Mouse (Mus musculus) E14TG2a.4 (cell line): ENCODE measurements at regions not wholly inside any gene's neighbourhood (a gene's known extent, or its start where the extent isn't known, plus 50 kb on each side); places are given as distances from the start of the nearest gene placed in this dataset.

ENCODE experiments used
- H3K27me3 ChIP-seq: 2 replicates; pipeline ENCODE4 v1.6.1; 2014; ENCODE audit warnings: low read length, control low read depth; ENCODE audit not compliant: insufficient read depth
- H3K36me3 ChIP-seq: 2 replicates; pipeline ENCODE4 v1.6.1; 2014; ENCODE audit warnings: low read length, control low read depth; ENCODE audit not compliant: insufficient read depth
- H3K4me1 ChIP-seq: replicated peaks from 2 replicates; pipeline ENCODE4 v1.6.1; 2014; ENCODE audit warnings: low read depth, low read length, control low read depth
- H3K4me3 ChIP-seq: replicated peaks from 2 replicates; pipeline ENCODE4 v1.5.1; 2014; ENCODE audit warnings: mild to moderate bottlenecking, low read length
- H3K9me3 ChIP-seq: 2 replicates; pipeline ENCODE4 v1.6.1; 2014; ENCODE audit warnings: low read length, control low read depth
- CTCF ChIP-seq: conservative IDR thresholded peaks from 2 replicates; pipeline ENCODE4 v1.5.1; 2014; ENCODE audit warnings: low read length
- NANOG ChIP-seq: IDR thresholded peaks from 2 replicates; pipeline ENCODE4 v1.6.1; 2014; ENCODE audit warnings: borderline replicate concordance, low read length, mixed read lengths
- POU5F1 ChIP-seq: IDR thresholded peaks from 2 replicates; pipeline ENCODE4 v1.6.1; 2014; ENCODE audit warnings: low read length, borderline replicate concordance

DNA sequence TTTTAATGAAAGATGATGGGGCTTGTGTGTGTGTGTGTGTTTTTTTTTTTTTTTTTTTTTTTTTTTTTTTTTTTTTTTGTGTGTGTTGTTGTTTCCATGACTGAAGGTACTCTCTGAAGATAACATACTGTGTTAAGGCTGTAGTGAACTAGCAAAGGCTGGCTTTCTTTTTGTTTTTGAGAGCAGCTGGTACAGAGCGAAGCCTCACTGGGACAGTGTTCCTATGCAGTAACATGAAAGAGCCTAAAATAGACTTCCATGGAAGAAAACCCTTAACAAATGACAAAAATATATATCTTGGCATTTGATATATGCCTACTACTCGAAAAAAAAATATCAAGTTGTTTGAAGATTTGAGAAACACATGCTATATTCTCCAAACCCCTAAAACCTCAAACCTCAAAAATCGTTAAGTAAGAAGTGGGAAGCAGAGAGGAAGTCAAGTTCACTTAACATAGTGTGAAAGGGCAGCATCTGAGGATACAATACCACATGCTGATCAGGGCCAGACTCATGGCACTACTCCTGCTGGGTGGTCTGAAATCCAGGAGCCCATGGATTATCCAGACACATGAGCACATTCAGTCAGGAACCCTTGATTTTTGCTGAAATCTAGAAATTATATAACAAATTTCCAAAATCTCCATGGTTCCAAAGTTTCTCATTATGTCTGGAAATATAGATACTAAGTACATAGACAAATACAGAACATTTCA lies 215.4 kb downstream of the Gm28710 start:
- H3K4me1 ChIP-seq: no peaks in the 10 kb centered on the region
- no peaks in the 10 kb centered on the region for H3K9me3 ChIP-seq
- TF ChIP-seq POU5F1 (no peak), NANOG (no peak), CTCF (no peak)
- no peaks in the 10 kb centered on the region for H3K36me3 ChIP-seq
- H3K4me3 ChIP-seq: no peak overlapping the region
- no peaks in the 10 kb centered on the region for H3K27me3 ChIP-seq

- TF ChIP-seq CTCF (no peak), NANOG (no peak), POU5F1 (no peak)
- Histone ChIP-seq H3K9me3 (peaks cover 4% of the 10 kb centered on the region), H3K4me1 (no peaks in the 10 kb centered on the region), H3K36me3 (no peaks in the 10 kb centered on the region), H3K4me3 (no peak overlapping the region), H3K27me3 (no peaks in the 10 kb centered on the region)
These were observed 230.0 kb downstream of the Gm28710 start for GRCm38 (mm10) chr5:17021636-17022035.

DNA sequence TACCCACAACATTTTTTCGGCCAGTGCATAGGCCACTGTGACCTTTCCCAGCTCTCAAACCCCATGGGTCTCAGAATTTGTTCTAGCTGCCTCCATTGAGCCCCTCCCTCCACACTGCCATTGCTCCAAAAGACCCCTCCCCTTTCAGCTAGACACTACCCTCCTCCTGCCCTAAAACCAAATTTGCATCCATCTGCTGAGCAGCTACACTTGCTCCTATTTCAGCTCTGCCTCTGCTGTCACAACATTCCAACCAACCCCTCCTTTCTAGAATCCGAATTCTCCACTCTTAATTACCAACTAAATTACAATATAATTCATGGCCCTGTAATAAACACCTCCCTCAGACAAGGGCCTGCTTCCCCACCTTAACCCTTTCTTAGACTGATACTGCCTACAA lies 262.3 kb downstream of the Gm28710 start:
- Histone ChIP-seq H3K9me3 (no peaks in the 10 kb centered on the region), H3K4me1 (no peaks in the 10 kb centered on the region), H3K36me3 (no peaks in the 10 kb centered on the region), H3K4me3 (no peak overlapping the region), H3K27me3 (no peaks in the 10 kb centered on the region)
- no peak for TF ChIP-seq POU5F1
- no peak for TF ChIP-seq CTCF
- no peak for TF ChIP-seq NANOG

DNA sequence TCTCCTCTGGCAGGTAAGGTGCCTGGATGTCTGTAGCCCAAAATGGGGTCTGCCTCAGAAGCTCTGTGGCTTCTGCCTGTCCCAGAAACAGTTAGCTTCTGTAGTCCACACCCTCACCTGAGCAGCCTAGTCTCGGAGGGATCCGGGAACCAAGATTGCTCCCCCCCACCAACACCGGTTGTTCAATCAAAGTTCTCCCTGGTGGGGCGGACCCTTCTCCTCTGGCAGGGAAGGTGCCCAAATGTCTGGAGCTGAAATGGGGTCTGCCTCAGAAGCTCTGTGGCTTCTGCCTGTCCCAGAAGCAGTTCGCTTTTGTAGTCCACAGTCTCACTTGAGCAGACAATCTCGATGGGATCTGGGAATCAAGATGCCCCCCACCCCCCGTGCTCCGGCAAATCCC lies 273.0 kb downstream of the Gm28710 start:
- Histone ChIP-seq H3K36me3 (no peaks in the 10 kb centered on the region), H3K4me1 (no peaks in the 10 kb centered on the region), H3K4me3 (no peak overlapping the region), H3K27me3 (no peaks in the 10 kb centered on the region), H3K9me3 (peaks cover 7% of the 10 kb centered on the region; the same call in 1 of the 2 replicates)
- TF ChIP-seq POU5F1: no peak

DNA sequence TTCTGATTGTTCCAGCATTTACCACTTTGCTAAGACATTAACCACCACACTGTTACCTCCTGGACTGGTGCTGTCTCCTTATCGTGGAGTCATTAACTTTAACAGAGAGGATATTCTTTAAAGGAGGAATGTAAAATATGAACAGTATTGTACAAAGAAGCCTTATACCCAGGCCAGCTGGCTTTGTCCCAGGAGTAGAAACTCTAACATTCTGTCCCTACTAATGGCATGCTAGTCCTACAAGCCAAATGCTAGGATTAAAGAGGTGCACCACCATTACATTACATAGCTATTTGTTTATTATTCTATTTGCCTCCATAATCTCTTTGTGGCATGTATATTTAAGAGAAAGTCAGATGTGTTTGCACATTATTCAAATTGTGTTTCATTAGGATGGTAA lies 288.8 kb downstream of the Gm28710 start:
- TF ChIP-seq CTCF: no peak
- no peak for TF ChIP-seq POU5F1
- no peak for TF ChIP-seq NANOG
- Histone ChIP-seq H3K9me3 (no peaks in the 10 kb centered on the region), H3K27me3 (no peaks in the 10 kb centered on the region), H3K36me3 (no peaks in the 10 kb centered on the region), H3K4me3 (no peak overlapping the region), H3K4me1 (no peaks in the 10 kb centered on the region)

DNA sequence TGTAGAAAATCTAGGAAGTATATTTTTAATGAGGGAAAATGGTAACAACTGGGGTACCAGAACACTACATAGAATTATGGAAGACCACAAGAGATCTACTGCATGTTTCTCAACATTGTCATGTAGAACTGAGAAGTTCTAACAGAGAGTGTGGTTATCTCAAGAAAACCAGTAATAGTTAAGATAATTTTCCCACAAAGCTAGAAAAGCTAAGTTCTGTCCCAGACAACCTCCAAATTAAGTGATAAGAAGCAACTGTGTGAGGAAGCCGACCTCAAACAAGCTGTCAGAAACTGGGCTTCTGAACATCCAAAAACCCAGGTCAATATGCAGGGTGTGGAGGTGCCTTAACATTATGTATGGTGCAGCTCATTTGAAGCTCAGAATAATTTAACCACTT lies 261.4 kb upstream of the Speer4f2 start:
- Histone ChIP-seq H3K9me3 (no peaks in the 10 kb centered on the region), H3K4me1 (no peaks in the 10 kb centered on the region), H3K4me3 (no peak overlapping the region), H3K36me3 (no peaks in the 10 kb centered on the region), H3K27me3 (no peaks in the 10 kb centered on the region)
- TF ChIP-seq NANOG: no peak
- TF ChIP-seq CTCF: no peak
- no peak for TF ChIP-seq POU5F1

DNA sequence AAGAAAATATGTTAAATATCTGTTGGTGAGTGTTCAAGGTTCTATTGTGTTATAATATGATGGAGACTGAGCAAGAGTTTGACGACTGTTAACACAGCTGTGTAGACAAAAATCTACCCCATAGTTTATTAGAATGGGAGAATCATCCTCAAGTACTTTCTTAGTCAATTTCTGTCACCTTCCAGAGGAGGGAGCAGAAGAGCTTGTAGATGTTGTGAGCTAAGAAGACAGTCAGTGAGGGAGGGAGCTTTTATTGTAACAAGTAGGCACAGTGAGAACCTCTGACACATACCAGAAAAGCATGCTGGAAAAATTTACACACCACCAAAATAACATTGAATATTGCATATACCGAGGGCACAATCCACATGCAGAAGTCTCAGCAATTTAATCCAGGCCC lies 261.0 kb upstream of the Speer4f2 start:
- Histone ChIP-seq H3K4me3 (no peak overlapping the region), H3K9me3 (no peaks in the 10 kb centered on the region), H3K36me3 (no peaks in the 10 kb centered on the region), H3K27me3 (no peaks in the 10 kb centered on the region), H3K4me1 (no peaks in the 10 kb centered on the region)
- TF ChIP-seq NANOG: no peak
- TF ChIP-seq POU5F1: no peak
- TF ChIP-seq CTCF: no peak

- H3K36me3 ChIP-seq: no peaks in the 10 kb centered on the region
- TF ChIP-seq POU5F1 (no peak), CTCF (no peak), NANOG (no peak)
- H3K4me3 ChIP-seq: no peak overlapping the region
- H3K9me3 ChIP-seq: no peaks in the 10 kb centered on the region
- H3K4me1 ChIP-seq: no peaks in the 10 kb centered on the region
- H3K27me3 ChIP-seq: no peaks in the 10 kb centered on the region
These were observed 257.9 kb upstream of the Speer4f2 start for GRCm38 (mm10) chr5:17115035-17115434.

GRCm38 (mm10) chr5:17116072-17116471 lies 256.9 kb upstream of the Speer4f2 start:
- TF ChIP-seq POU5F1 (no peak), CTCF (no peak), NANOG (no peak)
- no peaks in the 10 kb centered on the region for H3K4me1 ChIP-seq
- H3K9me3 ChIP-seq: no peaks in the 10 kb centered on the region
- no peaks in the 10 kb centered on the region for H3K27me3 ChIP-seq
- H3K36me3 ChIP-seq: no peaks in the 10 kb centered on the region
- H3K4me3 ChIP-seq: no peak overlapping the region
